Mouse (Mus musculus) liver, postnatal 0 days (tissue): ENCODE measurements at regions not wholly inside any gene's neighbourhood (a gene's known extent, or its start where the extent isn't known, plus 50 kb on each side); places are given as distances from the start of the nearest gene placed in this dataset.

Source experiments
- ATAC-seq: fragments of 200-750 bp; cut with Nextera tagmentation; 2 replicates; pipeline ENCODE4 v1.8.0; 2017; ENCODE audit warnings: mild to moderate bottlenecking, moderate library complexity
- DNase-seq: peaks from one replicate; pipeline ENCODE4 v3.0.0-alpha.2; 2016
- H3K27ac ChIP-seq: fragments of 300-500 bp; sonication (generic); 2 replicates; pipeline ENCODE4 v1.5.1; 2014; ENCODE audit warnings: antibody characterized with exemption, moderate library complexity, mild to moderate bottlenecking, low read depth
- H3K27me3 ChIP-seq: fragments of 300-500 bp; sonication (generic); 2 replicates; pipeline ENCODE4 v1.6.1; 2014; ENCODE audit warnings: low read length, control low read depth, mixed read lengths; ENCODE audit not compliant: insufficient read depth
- H3K36me3 ChIP-seq: fragments of 300-500 bp; sonication (generic); replicated peaks from 2 replicates; pipeline ENCODE4 v1.6.1; 2014; ENCODE audit warnings: mild to moderate bottlenecking, control low read depth, low read length, moderate library complexity, mixed read lengths; ENCODE audit not compliant: insufficient read depth
- H3K4me1 ChIP-seq: fragments of 300-500 bp; sonication (generic); 2 replicates; pipeline ENCODE4 v1.6.1; 2014; ENCODE audit warnings: antibody characterized with exemption, mild to moderate bottlenecking, control low read depth; ENCODE audit not compliant: insufficient read depth
- H3K4me2 ChIP-seq: fragments of 300-500 bp; sonication (generic); 2 replicates; pipeline ENCODE4 v1.6.1; 2014; ENCODE audit warnings: low read depth, mild to moderate bottlenecking, low read length, moderate library complexity, mixed read lengths
- H3K4me3 ChIP-seq: fragments of 300-500 bp; sonication (generic); 2 replicates; pipeline ENCODE4 v1.5.1; 2014; ENCODE audit warnings: low read depth, low read length
- H3K9ac ChIP-seq: fragments of 300-500 bp; sonication (generic); replicated peaks from 2 replicates; pipeline ENCODE4 v1.6.1; 2014; ENCODE audit warnings: mild to moderate bottlenecking, moderate library complexity
- H3K9me3 ChIP-seq: fragments of 300-500 bp; sonication (generic); 2 replicates; pipeline ENCODE4 v1.6.1; 2016; ENCODE audit warnings: mild to moderate bottlenecking, control low read depth, low read length, mixed read lengths
- CTCF ChIP-seq: sonication (generic); IDR thresholded peaks from 2 replicates; pipeline ENCODE4 v1.5.1; 2016; ENCODE audit warnings: antibody characterized with exemption, low read depth
- EP300 ChIP-seq: IDR thresholded peaks from 2 replicates; pipeline ENCODE4 v1.6.1; 2016; ENCODE audit warnings: antibody characterized with exemption, low read depth, mild to moderate bottlenecking
- WGBS: fragments of 180-500 bp; shearing (Covaris S2); extraction: QIAGEN DNeasy Blood & Tissue Kit; methylation state at CpG from one replicate; pipeline ENCODE4 v1.1.7; 2014; ENCODE audit not compliant: insufficient replicate concordance; 5-methylcytosine and 5-hydroxymethylcytosine counted together

GRCm38 (mm10) chr14:66521836-66522629, 513.0 kb upstream of the Gulo start:
- peak; percentile 75 for ATAC-seq
- Histone ChIP-seq H3K4me1 (no peaks in the 10 kb centered on the region), H3K36me3 (no peaks in the 10 kb centered on the region), H3K4me3 (no peak overlapping the region), H3K27ac (no peak overlapping the region), H3K9ac (no peak overlapping the region), H3K4me2 (no peak overlapping the region), H3K9me3 (no peaks in the 10 kb centered on the region), H3K27me3 (no peaks in the 10 kb centered on the region)
- TF ChIP-seq CTCF: no peak
- peak; percentile 68 for TF ChIP-seq EP300
- 61% methylated on average over 7 of the region's 7 CpGs for WGBS
- DNase-seq: peak; percentile 65

- H3K9me3 ChIP-seq: no peaks in the 10 kb centered on the region
- no peak for TF ChIP-seq EP300
- TF ChIP-seq CTCF: no peak
- H3K27ac ChIP-seq: no peak overlapping the region
- no peaks in the 10 kb centered on the region for H3K4me1 ChIP-seq
- H3K4me2 ChIP-seq: no peak overlapping the region
- no peak for DNase-seq
- no peak for ATAC-seq
- no peak overlapping the region for H3K4me3 ChIP-seq
- no peak overlapping the region for H3K9ac ChIP-seq
- H3K36me3 ChIP-seq: no peaks in the 10 kb centered on the region
- 81% methylated on average over 3 of the region's 3 CpGs for WGBS
- H3K27me3 ChIP-seq: no peaks in the 10 kb centered on the region
These were observed 507.8 kb upstream of the Gulo start for GRCm38 (mm10) chr14:66516770-66517169.

GRCm38 (mm10) chr14:66510750-66511149, 501.7 kb upstream of the Gulo start:
- no peak for TF ChIP-seq CTCF
- no peak for TF ChIP-seq EP300
- WGBS: 68% methylated on average over 5 of the region's 5 CpGs
- Histone ChIP-seq H3K9ac (no peak overlapping the region), H3K4me1 (no peaks in the 10 kb centered on the region), H3K4me3 (no peak overlapping the region), H3K27ac (no peak overlapping the region), H3K36me3 (no peaks in the 10 kb centered on the region), H3K9me3 (no peaks in the 10 kb centered on the region), H3K27me3 (no peaks in the 10 kb centered on the region), H3K4me2 (no peak overlapping the region)
- DNase-seq: no peak
- no peak for ATAC-seq

GRCm38 (mm10) chr14:66510218-66510617, 501.2 kb upstream of the Gulo start:
- no peak for ATAC-seq
- no peak overlapping the region for H3K4me2 ChIP-seq
- no peaks in the 10 kb centered on the region for H3K4me1 ChIP-seq
- H3K27ac ChIP-seq: no peak overlapping the region
- no peaks in the 10 kb centered on the region for H3K36me3 ChIP-seq
- no peaks in the 10 kb centered on the region for H3K9me3 ChIP-seq
- no peak for TF ChIP-seq EP300
- no peak overlapping the region for H3K9ac ChIP-seq
- H3K4me3 ChIP-seq: no peak overlapping the region
- 43% methylated on average over 1 of the region's 1 CpGs for WGBS
- no peaks in the 10 kb centered on the region for H3K27me3 ChIP-seq
- DNase-seq: no peak

DNA sequence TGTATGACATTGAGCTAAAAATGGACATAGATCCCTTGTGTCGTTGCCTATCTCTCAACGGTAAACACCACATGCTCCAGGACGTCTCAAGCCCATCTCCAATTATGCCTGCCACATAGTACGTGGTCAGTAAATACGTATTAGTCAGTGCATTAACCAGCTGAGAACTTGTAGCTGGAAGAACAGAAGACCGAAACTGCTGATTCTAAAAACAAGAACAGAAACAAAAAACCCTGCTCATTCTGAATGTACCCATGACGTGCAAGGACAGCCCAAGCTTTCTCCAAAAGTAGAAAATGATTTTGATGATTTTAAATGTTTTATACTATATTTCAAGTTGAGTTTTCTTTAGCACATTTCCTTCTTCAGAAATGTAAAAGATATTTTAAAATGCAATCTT, 500.7 kb upstream of the Gulo start:
- no peaks in the 10 kb centered on the region for H3K27me3 ChIP-seq
- 78% methylated on average over 7 of the region's 7 CpGs for WGBS
- TF ChIP-seq EP300 (no peak), CTCF (no peak)
- no peaks in the 10 kb centered on the region for H3K36me3 ChIP-seq
- ATAC-seq (no peak), DNase-seq (no peak)
- H3K27ac ChIP-seq: no peak overlapping the region
- H3K4me3 ChIP-seq: no peak overlapping the region
- no peaks in the 10 kb centered on the region for H3K4me1 ChIP-seq
- H3K4me2 ChIP-seq: no peak overlapping the region
- H3K9ac ChIP-seq: no peak overlapping the region
- H3K9me3 ChIP-seq: no peaks in the 10 kb centered on the region

- DNase-seq (no peak), ATAC-seq (no peak)
- Histone ChIP-seq H3K4me1 (no peaks in the 10 kb centered on the region), H3K4me3 (no peak overlapping the region), H3K36me3 (no peaks in the 10 kb centered on the region), H3K9ac (no peak overlapping the region), H3K27ac (no peak overlapping the region), H3K9me3 (no peaks in the 10 kb centered on the region), H3K27me3 (no peaks in the 10 kb centered on the region), H3K4me2 (no peak overlapping the region)
- TF ChIP-seq CTCF (no peak), EP300 (no peak)
- WGBS: 78% methylated on average over 6 of the region's 6 CpGs
These were observed 493.0 kb upstream of the Gulo start for GRCm38 (mm10) chr14:66501995-66502394.
